In the genomic region with DNA sequence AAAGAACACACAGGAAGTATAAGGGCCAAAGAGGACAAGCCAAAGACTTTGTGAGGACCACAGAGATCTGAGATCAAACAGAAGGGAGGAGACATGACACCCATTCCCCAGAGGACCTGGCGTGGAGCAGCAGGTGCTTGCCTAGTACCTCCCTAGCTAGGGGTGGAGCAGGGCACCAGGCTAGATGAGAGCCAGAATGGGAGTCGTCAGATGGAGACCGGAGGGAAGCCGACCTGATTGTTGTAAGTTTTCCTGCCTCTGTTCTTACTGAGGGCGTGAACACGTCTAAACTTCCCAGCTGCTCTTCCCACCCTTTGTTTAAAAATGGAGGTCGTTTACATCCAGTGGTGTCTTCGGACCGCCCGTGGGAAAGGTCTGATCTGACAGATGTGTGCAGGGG, we compare ENCODE assay signal across 27 mouse cellular contexts. TPM values are rescaled to one million over a fixed set of nuclear protein-coding genes. Genes with fewer than 3 reads are reported as not detected.
DNase-seq lines count a peak whose midpoint lies in the region; ATAC-seq and TF ChIP-seq lines count a peak whose summit lies in the region.
"Had no signal": no experiment of that assay in that cellular context is flagged by ENCODE, and none has a peak within 500 bp of the region (broad histone marks: within the 10 kb centered on the region; RNA-seq: fewer than 3 reads in every experiment).

No protein-coding gene starts in this region.

- no peak overlapping the region for H3ac ChIP-seq in myocyte (ENCODE audit: control insufficient read depth, insufficient read length)

- no peak overlapping the region for H3K4me3 ChIP-seq in heart, embryonic 16.5 days (ENCODE audit: low read length)
- H3K4me3 ChIP-seq in myocyte: no peak overlapping the region
- H3K4me3 ChIP-seq: forebrain, embryonic 10.5 days; heart, embryonic 12.5 days; limb, embryonic 10.5 days; neural tube, embryonic 13.5 days had no signal

- no peak for TF ChIP-seq POLR2A in myocyte (IDR thresholded peaks at IDR 0.05; ENCODE audit: insufficient read length, low read depth)

- no peak overlapping the region for H3K27ac ChIP-seq in heart, embryonic 16.5 days (ENCODE audit: low read length)
- H3K27ac ChIP-seq: forebrain, embryonic 10.5 days; hindbrain, postnatal 0 days; limb, embryonic 10.5 days; neural tube, embryonic 13.5 days had no signal

- H3K36me3 ChIP-seq in heart, embryonic 16.5 days (ENCODE audit: control insufficient read depth, insufficient read depth): no peaks in the 10 kb centered on the region
- no peaks in the 10 kb centered on the region for H3K36me3 ChIP-seq in myocyte (ENCODE audit: control insufficient read depth, insufficient read depth)
- H3K36me3 ChIP-seq: forebrain, embryonic 10.5 days; heart, embryonic 12.5 days; limb, embryonic 10.5 days; neural tube, embryonic 13.5 days had no signal

- WGBS in heart, embryonic 16.5 days: 39% methylated on average over 10 of the region's 10 CpGs

- H3K4me1 ChIP-seq in heart, embryonic 16.5 days (ENCODE audit: control insufficient read depth, insufficient read depth, low read length): no peaks in the 10 kb centered on the region

- no peak overlapping the region for H3K9ac ChIP-seq in heart, embryonic 16.5 days (ENCODE audit: low read length)
- H3K9ac ChIP-seq: forebrain, postnatal 0 days; heart, embryonic 12.5 days; neural tube, embryonic 13.5 days had no signal

- no peaks in the 10 kb centered on the region for H3K9me3 ChIP-seq in heart, embryonic 16.5 days (replicated peaks; ENCODE audit: control insufficient read depth, low read length)
- H3K9me3 ChIP-seq: forebrain, embryonic 10.5 days; heart, embryonic 12.5 days; limb, embryonic 10.5 days; neural tube, embryonic 13.5 days had no signal

- ATAC-seq in heart, embryonic 16.5 days (replicated peaks; ENCODE audit: extremely low read depth, insufficient read depth, low FRiP score): peak; percentile 33; the same call in 1 of the 2 replicates
- no peak for ATAC-seq in cerebellum, adult (ENCODE audit: insufficient number of reproducible peaks, low FRiP score, low TSS enrichment)
- ATAC-seq: forebrain, postnatal 0 days; hindbrain, postnatal 0 days had no signal

- DNase-seq in heart, postnatal 14 days: no peak
- peak; percentile 62 for DNase-seq in thymus, postnatal 0 days (ENCODE audit: low spot score)
- no peak for DNase-seq in thymus, postnatal 10 days (ENCODE audit: low spot score in 2 of 2)
- no peak for DNase-seq in frontal cortex, postnatal 36 days (ENCODE audit: low spot score in 2 of 2)
- no peak for DNase-seq in left cerebral cortex, postnatal 10 days (ENCODE audit: extremely low spot score in 1 of 2, low spot score in 2 of 2)
- DNase-seq: adrenal gland, postnatal 36 days; cerebellum, adult 2 months; cerebellum, postnatal 36 days; forebrain, postnatal 0 days; heart, postnatal 36 days; kidney, adult 9 months; kidney, postnatal 36 days; right cerebral cortex, adult 18-20 months had no signal

- H3K27me3 ChIP-seq in heart, embryonic 16.5 days (ENCODE audit: control insufficient read depth, insufficient read depth, low read length): peaks cover 13% of the 10 kb centered on the region
- H3K27me3 ChIP-seq in myocyte (ENCODE audit: control insufficient read depth, insufficient read depth, insufficient read length): peaks cover 24% of the 10 kb centered on the region

- peak overlapping the region; percentile 12; the same call in 1 of the 2 replicates for H3K4me2 ChIP-seq in heart, embryonic 16.5 days (ENCODE audit: low read depth, low read length)
- peak overlapping the region; percentile 53 for H3K4me2 ChIP-seq in myocyte (ENCODE audit: low read depth)
- H3K4me2 ChIP-seq: heart, embryonic 12.5 days; midbrain, embryonic 11.5 days; neural tube, embryonic 13.5 days had no signal

- no peaks in the 10 kb centered on the region for H3K79me2 ChIP-seq in myocyte (ENCODE audit: control insufficient read depth, insufficient read depth)

- intact Hi-C loops in heart, postnatal 14 days (cut with DNase I): no loop called here
- intact Hi-C loops in left cerebral cortex, postnatal 10 days (cut with DNase I): no loop called here

TF ChIP-seq in myocyte, 11 proteins besides CTCF, POLR2A, EP300 and RAD21:
- TF ChIP-seq E2F4 (IDR thresholded peaks at IDR 0.05; ENCODE audit: insufficient read depth) (no peak), CEBPB (IDR thresholded peaks at IDR 0.05; ENCODE audit: insufficient read depth, poor library complexity, severe bottlenecking) (no peak), TCF12 (IDR thresholded peaks at IDR 0.05; ENCODE audit: insufficient read depth, poor library complexity, severe bottlenecking) (no peak), USF1 (IDR thresholded peaks at IDR 0.05; ENCODE audit: low read depth) (no peak), REST (IDR thresholded peaks at IDR 0.05; ENCODE audit: insufficient read depth, insufficient read length) (no peak), SRF (IDR thresholded peaks at IDR 0.05; ENCODE audit: control insufficient read depth, insufficient read length, low read depth) (no peak), POLR2AphosphoS2 (IDR thresholded peaks at IDR 0.05; ENCODE audit: insufficient read length, low read depth) (no peak)

RNA-seq across cellular contexts. Expression of a gene that starts 5.7 kb away (rescaled TPM):
- 2.8 and 9.0 TPM in 2 replicates for polyA plus RNA-seq in heart, embryonic 16.5 days (2015; fragmentation: Nextera tagmentation; extraction: Ambion mirVana)
- 1 to 10 TPM in 1 of 2 experiments, under 1 TPM in 1; 0.22 to 3.3 TPM for total RNA-seq in heart, postnatal 14 days (2021)
- polyA plus RNA-seq in thymus, postnatal 0 days (2015; fragmentation: Nextera tagmentation; extraction: Ambion mirVana): 118 and 123 TPM in 2 replicates
- 2.3 TPM for polyA plus RNA-seq in myocyte (2012; fragmentation: generic; extraction: Trizol)
- total RNA-seq in left cerebral cortex, postnatal 10 days (2021): 1 to 10 TPM; 2.3 TPM

RNA-seq across cellular contexts. Expression of a gene that starts 53.1 kb away (rescaled TPM):
- 85.2 and 96.6 TPM in 2 replicates for polyA plus RNA-seq in heart, embryonic 16.5 days (2015; fragmentation: Nextera tagmentation; extraction: Ambion mirVana)
- total RNA-seq in heart, postnatal 14 days (2021): 100 to 1,000 TPM; 106 TPM
- polyA plus RNA-seq in thymus, postnatal 0 days (2015; fragmentation: Nextera tagmentation; extraction: Ambion mirVana): 59.3 and 62.0 TPM in 2 replicates
- polyA plus RNA-seq in myocyte (2012; fragmentation: generic; extraction: Trizol): 111 TPM
- 100 to 1,000 TPM; 202 to 213 TPM for total RNA-seq in left cerebral cortex, postnatal 10 days (2021)

RNA-seq across cellular contexts. Expression of a gene that starts 57.4 kb away (rescaled TPM):
- not detected in 2 replicates for polyA plus RNA-seq in heart, embryonic 16.5 days (2015; fragmentation: Nextera tagmentation; extraction: Ambion mirVana)
- not detected for total RNA-seq in heart, postnatal 14 days (2021)
- polyA plus RNA-seq in thymus, postnatal 0 days (2015; fragmentation: Nextera tagmentation; extraction: Ambion mirVana): 0.13 TPM in 1 of 2 replicates, not detected in the other
- 0.12 TPM for polyA plus RNA-seq in myocyte (2012; fragmentation: generic; extraction: Trizol)
- under 1 TPM; 0.71 to 0.81 TPM for total RNA-seq in left cerebral cortex, postnatal 10 days (2021)
- total RNA-seq: adrenal gland, postnatal 36 days; forebrain, postnatal 0 days; heart, postnatal 36 days; hindbrain, postnatal 0 days; liver, adult 2 months; monocyte, adult 5-6 weeks had no signal
- polyA plus RNA-seq: forebrain, embryonic 10.5 days; gonadal fat pad, adult 2 months; heart, embryonic 12.5 days; limb, embryonic 10.5 days; liver, adult 2 months; lung, embryonic 16.5 days; stomach, embryonic 14.5 days had no signal

Comparison
In these comparisons a context has a peak if more than half of its experiments do, and no peak if none do; other contexts are left out.
1. RNA of a gene that starts 5.7 kb away (polyA plus RNA-seq): 118 to 123 TPM in thymus, postnatal 0 days; 2.8 to 9.0 TPM in heart, embryonic 16.5 days and 2.3 TPM in myocyte (single experiment); every median in the first group is over 10 times any median in the second.